Mouse (Mus musculus): Measurements from ENCODE around the gene Matn4.

The Matn4 gene

DNA sequence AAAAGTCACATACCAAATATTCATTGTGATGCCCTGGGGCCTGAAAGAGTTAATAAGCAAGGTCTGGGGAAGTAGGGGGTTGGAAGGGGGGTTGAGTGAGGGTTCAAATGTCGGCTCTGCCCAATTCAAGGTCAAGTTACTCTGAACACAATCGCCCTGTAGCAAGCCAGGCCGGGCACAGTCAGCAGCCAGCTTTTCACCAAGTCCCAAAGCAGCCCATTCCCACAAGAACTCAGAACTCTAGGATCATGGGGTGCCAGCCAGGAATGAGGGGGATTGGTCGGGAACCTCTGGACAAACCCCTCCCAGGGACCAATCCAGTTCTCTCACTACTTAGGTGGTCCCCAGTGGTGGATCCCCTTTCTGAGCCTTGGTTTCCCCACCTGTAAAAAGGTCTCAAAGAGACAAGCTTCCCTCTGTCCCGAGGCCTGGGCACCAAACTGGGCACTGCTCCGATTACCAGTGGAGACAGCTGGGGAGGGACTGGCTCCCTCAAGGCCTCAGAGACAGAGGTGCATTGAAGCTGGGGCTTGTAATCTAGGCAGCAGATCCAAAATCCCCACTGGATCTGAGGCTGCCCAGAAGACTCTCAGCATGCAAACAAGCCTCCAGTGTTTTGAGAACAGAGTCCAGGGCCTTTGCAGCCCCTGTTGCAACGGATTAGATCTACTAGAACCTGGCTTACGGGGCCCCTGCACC is 31.4 kb upstream of the Matn4 start:
- DNase-seq (ENCODE audit: low spot score in 2 of 2), result no peak

DNA sequence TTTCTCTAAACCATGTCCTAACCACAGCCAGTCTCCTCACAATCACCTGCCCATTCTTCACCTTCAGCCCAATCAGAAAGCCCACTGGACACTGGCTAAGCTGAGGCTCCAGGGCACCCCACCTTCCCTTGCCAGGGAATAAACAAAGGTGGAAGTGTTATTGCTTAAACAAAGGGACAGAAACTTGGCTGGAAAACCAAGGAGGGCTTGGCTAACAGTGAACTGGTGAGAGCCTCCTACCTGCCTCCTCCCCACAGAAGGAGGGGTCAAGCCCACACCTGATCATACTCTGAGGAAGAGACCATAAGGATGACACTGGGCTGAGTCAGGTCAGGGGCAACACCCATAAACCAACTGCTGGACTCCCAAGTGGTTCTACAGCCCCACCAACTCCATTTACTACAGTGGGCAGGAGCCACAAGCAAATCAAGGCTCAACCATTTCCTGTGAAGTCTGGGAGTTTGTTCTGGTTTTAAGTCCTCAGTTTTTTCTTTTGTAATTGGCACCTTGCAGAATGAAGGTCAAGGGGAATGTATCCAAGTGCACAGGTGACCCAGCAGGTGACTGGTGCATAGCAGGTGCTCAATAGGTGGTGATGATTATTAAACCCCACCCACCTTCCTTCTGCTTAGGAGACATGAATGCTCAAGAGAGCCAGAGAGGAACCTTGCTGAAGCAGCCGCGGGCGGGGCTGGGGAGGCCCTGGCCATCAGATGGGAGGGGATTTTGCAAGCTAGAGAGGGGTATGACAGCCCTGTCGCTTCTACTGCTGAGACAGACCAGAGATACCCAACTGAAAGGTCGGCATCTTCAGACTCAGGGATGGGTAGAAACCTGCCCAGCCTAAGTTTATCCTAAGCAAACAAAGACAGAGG is 30.5 kb upstream of the Matn4 start:
- DNase-seq (ENCODE audit: low spot score in 2 of 2), result no peak

DNA sequence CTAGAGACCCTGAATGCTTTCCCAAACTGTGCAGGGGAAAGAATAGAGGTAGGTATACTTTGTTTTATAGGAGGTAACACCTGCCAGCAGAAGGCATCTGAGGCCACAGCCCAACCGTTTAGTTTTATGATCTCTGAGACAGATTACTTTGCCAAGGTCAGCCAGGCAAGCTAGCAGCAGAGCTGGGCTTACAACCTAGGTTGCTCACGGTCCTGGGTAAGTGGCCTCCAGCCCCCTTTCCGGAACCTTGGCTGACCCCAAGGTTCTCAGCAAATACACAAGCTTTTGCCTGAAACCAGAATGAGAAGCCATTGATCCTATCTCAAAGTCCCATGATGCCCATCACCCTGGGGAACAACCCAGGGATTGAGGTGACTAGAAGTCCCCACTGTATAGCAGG is 29.7 kb upstream of the Matn4 start:
- no peak for DNase-seq (ENCODE audit: low spot score in 2 of 2)

GRCm38 (mm10) chr2:164433278-164433895 is 28.4 kb upstream of the Matn4 start:
- DNase-seq (ENCODE audit: low spot score in 2 of 2), result no peak

DNA sequence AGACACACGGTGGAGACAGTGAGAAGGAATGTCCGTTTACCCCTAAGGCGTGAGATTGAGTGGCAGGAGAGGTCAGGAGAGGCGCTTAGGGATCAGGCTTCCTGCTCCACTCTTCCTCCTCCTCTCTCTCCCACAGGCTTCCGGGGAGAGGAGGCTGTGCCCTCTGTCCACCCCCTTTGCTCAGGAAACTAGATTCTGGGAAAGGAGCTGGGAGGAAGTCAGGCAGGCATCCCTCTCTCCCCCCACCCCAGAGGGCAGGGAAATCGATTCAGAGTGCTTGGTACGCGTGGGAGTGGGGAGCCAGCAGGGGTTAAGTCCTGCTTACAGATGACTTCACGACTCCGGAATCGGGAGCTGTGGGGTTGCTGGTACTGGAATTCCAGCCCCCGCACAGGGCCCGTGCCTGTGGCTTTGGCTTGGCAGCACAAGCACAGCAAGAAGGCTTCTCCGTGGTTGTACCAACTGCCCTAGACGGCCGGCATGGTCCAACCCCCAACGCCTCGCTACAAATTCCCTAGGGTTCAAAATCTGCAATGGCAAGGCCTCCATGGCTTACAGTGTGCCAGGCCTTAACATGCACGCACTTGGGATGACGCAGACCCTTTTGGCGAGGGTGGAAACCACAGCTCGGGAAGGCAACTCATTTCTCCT is 27.7 kb upstream of the Matn4 start:
- DNase-seq (ENCODE audit: low spot score in 2 of 2), result peak in 1 of 2 experiments; percentile 62

- DNase-seq (ENCODE audit: low spot score in 2 of 2), result peak in 1 of 2 experiments; percentile 72
Observed at GRCm38 (mm10) chr2:164431676-164432465, 26.9 kb upstream of the Matn4 start.

DNA sequence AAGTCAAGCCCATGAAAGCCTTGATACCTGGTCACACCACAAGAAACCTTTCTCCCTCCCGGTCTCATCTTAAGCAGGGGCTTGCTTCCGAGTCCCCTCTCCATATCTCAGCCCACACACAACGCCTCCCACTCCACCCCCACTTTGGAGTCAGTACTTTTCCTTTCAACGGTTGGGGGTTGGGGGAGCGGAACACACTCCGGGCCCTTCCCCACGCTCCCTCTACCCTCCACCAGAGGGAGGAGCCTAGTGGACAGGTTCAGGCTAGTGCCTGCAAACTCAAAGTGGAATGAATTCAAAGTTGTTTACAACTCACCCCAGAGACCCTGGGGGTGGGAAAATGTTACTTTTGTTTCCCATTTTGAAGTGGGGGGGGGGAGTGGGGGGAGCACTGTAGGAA is 25.7 kb upstream of the Matn4 start:
- DNase-seq (ENCODE audit: low spot score in 2 of 2), result peak in 1 of 2 experiments; percentile 55

DNA sequence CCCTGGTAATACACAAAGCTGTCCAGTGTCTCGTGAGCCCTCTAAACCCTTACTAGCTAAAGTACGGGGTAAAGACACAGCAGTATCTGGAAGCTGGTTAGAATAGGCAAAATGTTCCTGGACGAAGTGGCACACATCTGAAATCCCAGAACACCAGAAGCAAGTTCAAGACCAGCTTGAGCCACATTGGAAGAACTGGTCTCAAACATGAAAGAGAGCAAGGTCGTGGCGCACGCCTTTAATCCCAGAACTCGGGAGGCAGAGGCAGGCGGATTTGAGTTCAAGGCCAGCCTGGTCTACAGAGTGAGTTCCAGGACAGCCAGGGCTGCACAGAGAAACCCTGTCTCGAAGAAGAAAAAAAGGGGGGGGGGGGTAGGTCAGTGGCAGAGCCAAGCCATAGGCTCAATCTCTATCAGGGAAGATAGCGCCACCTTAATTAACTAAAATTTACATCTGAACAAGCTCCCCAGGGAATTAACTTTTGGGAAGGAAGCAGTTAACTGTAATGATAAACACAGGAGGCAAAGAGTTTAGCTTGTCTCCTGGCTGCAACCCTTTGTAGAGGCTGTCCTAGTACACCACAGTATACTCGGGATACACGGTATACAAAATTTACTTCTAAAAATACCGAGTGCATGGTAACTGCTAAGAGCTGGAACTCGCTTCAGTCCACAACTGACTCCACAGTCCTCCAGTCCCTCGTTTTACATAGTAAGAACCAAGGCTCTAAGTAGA is 25.1 kb upstream of the Matn4 start:
- DNase-seq (ENCODE audit: low spot score in 2 of 2), result no peak

- no peak for DNase-seq (ENCODE audit: low spot score in 2 of 2)
Observed at GRCm38 (mm10) chr2:164428451-164428850, 23.5 kb upstream of the Matn4 start.

DNA sequence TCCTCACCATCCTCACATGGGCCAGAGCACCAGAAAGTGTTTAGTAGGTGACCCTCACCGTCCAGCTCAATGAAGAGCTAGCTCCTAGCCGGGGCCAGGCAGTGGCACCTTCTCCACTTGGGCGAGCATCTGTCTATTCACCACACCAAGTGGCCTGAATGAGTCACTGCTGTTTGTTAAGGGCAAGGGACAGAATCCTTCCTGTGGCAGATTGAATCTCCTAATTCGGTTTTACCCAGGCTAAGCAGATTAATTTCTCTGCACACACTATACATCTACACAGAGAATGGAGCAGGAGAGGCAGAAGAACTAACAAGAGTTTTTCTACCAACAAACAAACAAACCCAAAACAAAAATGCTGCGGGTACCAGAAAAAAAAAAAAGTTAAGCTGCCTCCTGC is 22.0 kb upstream of the Matn4 start:
- DNase-seq (ENCODE audit: low spot score in 2 of 2), result no peak

DNA sequence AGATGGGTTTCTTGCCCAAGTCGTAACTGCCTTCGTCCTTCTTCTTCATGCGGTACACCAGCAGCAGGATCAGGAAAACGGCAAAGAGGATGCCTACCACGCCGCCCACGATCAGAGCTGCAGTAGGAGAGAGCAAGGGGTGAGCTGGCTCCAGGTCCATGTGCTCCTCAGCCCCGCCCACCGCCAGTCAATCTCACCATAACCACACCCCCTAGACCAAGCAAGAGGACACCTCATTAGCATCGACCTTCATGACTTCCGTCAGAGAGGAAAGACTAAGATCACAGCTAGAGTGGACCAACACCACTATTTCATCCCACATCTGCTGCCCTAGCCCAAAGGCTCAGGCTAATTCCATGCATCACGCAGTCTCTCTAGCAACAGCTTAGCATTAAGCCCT is 21.2 kb upstream of the Matn4 start:
- DNase-seq (ENCODE audit: low spot score in 2 of 2), result no peak

- no peak for DNase-seq (ENCODE audit: low spot score in 2 of 2)
Observed at GRCm38 (mm10) chr2:164425401-164425800, 20.4 kb upstream of the Matn4 start.

- no peak for DNase-seq (ENCODE audit: low spot score in 2 of 2)
Observed at GRCm38 (mm10) chr2:164424406-164424805, 19.4 kb upstream of the Matn4 start.

- DNase-seq (ENCODE audit: low spot score in 2 of 2), result peak in 1 of 2 experiments; percentile 52
Observed at GRCm38 (mm10) chr2:164423464-164423863, 18.5 kb upstream of the Matn4 start.

DNA sequence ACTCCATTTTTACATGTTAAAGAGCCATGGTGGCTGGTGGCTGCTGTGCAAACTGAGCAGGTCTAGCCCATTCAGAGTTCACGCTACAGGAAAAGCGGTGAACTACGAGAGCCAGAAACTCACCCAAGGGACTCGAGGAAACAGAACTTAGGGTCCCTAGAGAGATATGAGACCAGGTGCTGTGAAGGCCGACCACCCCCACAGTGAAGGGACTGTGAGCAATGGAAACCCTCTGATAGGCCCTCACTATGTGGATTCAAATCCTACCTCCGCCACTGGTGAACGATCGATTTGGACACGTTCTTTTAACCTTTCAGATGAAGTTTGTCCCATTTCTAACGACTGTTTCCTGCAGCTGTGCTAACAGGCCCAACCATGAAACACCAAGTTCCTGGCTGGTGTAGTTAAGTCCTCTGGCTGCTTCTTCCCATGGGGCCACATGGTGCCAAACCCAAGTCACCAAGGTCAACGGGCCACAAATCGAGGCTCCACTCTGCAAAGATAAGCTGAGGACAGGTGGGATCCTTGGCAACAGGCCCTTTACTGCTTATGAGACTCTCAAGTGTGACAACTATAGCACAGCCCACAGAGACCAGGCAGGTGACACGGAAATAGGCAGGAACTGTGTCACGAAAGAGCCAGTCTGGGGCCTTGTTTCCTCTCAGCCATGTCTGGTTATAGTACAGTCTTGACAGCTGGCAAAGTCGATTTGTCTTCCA is 17.9 kb upstream of the Matn4 start:
- DNase-seq (ENCODE audit: low spot score in 2 of 2), result no peak

GRCm38 (mm10) chr2:164421979-164422378 is 17.0 kb upstream of the Matn4 start:
- no peak for DNase-seq (ENCODE audit: low spot score in 2 of 2)

GRCm38 (mm10) chr2:164421306-164421705 is 16.3 kb upstream of the Matn4 start:
- no peak for DNase-seq (ENCODE audit: low spot score in 2 of 2)

- no peak for DNase-seq (ENCODE audit: low spot score in 2 of 2)
Observed at GRCm38 (mm10) chr2:164419489-164419888, 14.5 kb upstream of the Matn4 start.

DNA sequence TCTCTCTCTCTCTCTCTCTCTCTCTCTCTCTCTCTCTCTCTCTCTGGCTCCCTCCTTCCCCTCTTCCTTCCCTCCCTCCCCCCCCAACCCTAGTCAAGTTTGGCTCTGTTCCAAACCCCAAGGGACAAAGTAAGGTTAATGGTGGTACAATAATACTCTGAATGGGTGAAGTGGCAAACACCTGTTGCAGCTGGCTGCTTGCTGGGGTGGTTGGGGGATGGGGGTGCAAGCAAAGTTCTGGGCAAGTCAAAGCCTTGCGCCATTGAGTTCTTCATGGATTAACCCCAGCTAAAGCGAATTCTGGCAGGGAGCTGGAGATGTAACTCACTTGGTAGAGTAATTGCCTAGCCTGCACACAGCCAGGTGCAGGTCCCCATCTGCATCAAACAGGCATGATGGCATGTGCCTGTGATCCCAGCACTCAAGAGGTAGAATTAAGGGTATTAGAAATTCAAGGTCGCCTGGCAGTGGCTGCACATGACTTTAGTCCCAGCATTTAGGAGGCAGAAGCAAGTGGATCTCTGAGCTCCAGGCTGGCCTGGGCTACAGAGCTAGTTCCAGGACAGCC is 13.4 kb upstream of the Matn4 start:
- DNase-seq (ENCODE audit: low spot score in 2 of 2), result no peak

- no peak for DNase-seq (ENCODE audit: low spot score in 2 of 2)
Observed at GRCm38 (mm10) chr2:164417198-164417597, 12.2 kb upstream of the Matn4 start.

Measured in urinary bladder, postnatal 36 days (tissue).